Comparison of ENCODE assay signal across 14 mouse cellular contexts in genomic region chr12:32846325-32846724, GRCm38 (mm10).
"Had no signal": no experiment of that assay in that cellular context is flagged by ENCODE, and none has a peak within 500 bp of the region (broad histone marks: within the 10 kb centered on the region; RNA-seq: fewer than 3 reads in every experiment).

No protein-coding gene starts in this region.

- H3K4me3 ChIP-seq: midbrain, embryonic 10.5 days; midbrain, embryonic 13.5 days; midbrain, embryonic 15.5 days; neural tube, embryonic 12.5 days; stomach, embryonic 15.5 days had no signal

- ATAC-seq: midbrain, embryonic 13.5 days; midbrain, embryonic 15.5 days had no signal

- H3K27ac ChIP-seq: liver, embryonic 14.5 days; midbrain, embryonic 10.5 days; midbrain, embryonic 13.5 days; midbrain, embryonic 15.5 days; neural tube, embryonic 12.5 days; stomach, embryonic 15.5 days; stomach, postnatal 0 days had no signal

- DNase-seq: lung, adult 18-20 months; lung, embryonic 14.5 days; lung, postnatal 14 days; lung, postnatal 36 days; right cerebral cortex, postnatal 14 days; thymus, adult 2 months; thymus, postnatal 25 days had no signal

- H3K9ac ChIP-seq: liver, embryonic 14.5 days; lung, embryonic 14.5 days; midbrain, embryonic 13.5 days; midbrain, embryonic 15.5 days; neural tube, embryonic 12.5 days; stomach, embryonic 15.5 days had no signal

- H3K27me3 ChIP-seq: midbrain, embryonic 13.5 days; midbrain, embryonic 15.5 days; neural tube, embryonic 12.5 days; stomach, embryonic 15.5 days had no signal

- H3K4me1 ChIP-seq: midbrain, embryonic 10.5 days; midbrain, embryonic 13.5 days; midbrain, embryonic 15.5 days; neural tube, embryonic 12.5 days; stomach, embryonic 15.5 days had no signal

- H3K9me3 ChIP-seq: midbrain, embryonic 10.5 days; midbrain, embryonic 13.5 days; midbrain, embryonic 15.5 days; neural tube, embryonic 12.5 days; stomach, embryonic 15.5 days had no signal

- H3K4me2 ChIP-seq: lung, embryonic 14.5 days; midbrain, embryonic 13.5 days; midbrain, embryonic 15.5 days; neural tube, embryonic 12.5 days; stomach, embryonic 15.5 days had no signal
